Mouse (Mus musculus): Measurements from ENCODE around the gene Stk26.
A peak's percentile ranks its signal among the peaks of the same experiment; 100 is the strongest.

The Stk26 gene

GRCm38 (mm10) chrX:50926893-50927545, 86.2 kb downstream of the Stk26 start:
- DNase-seq (ENCODE audit: low read depth), result no peak

- DNase-seq (ENCODE audit: low read depth), result peak; percentile 39
Observed at GRCm38 (mm10) chrX:50930309-50930708, 89.5 kb downstream of the Stk26 start.

DNA sequence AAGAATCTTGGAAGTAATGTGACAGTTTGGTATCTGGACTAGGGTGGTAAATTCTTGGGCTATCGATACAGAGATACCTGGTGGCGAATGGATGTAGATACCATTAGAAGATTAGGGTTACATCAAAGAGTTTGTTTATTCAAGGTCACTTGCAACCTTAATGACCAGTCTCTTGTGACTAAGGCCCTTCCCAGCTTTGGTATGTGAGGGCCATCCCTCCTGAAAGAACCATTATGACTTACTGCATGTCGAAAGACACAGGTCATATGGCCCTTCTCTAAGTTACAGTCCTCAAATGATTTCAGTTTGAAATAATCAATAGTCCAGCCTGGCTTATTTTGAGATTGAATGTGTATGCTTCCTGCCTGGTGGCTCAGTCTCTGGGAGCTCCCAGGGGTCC, 96.3 kb downstream of the Stk26 start:
- DNase-seq (ENCODE audit: low read depth), result no peak

GRCm38 (mm10) chrX:50942610-50943009, 101.8 kb downstream of the Stk26 start, which contains the start of gene Frmd7:
TSS of gene Frmd7 (minus strand) at chrX:50942710.
- DNase-seq (ENCODE audit: low read depth), result no peak
